Mouse (Mus musculus): ENCODE results near the gene Kpna7. TPM values are rescaled to one million over a fixed set of nuclear protein-coding genes. Genes with fewer than 3 reads are reported as not detected.
"Not testable (repeated sequence)": the region's sequence is repeated elsewhere in the genome, so short reads cannot be mapped to it uniquely, and the experiment has no call there.

The Kpna7 gene
- polyA plus RNA-seq (2012; rRNA removed) = not detected in 2 replicates
- polyA plus RNA-seq (2014; fragmentation: Nextera tagmentation; extraction: Ambion mirVana) = not detected in 2 replicates

DNA sequence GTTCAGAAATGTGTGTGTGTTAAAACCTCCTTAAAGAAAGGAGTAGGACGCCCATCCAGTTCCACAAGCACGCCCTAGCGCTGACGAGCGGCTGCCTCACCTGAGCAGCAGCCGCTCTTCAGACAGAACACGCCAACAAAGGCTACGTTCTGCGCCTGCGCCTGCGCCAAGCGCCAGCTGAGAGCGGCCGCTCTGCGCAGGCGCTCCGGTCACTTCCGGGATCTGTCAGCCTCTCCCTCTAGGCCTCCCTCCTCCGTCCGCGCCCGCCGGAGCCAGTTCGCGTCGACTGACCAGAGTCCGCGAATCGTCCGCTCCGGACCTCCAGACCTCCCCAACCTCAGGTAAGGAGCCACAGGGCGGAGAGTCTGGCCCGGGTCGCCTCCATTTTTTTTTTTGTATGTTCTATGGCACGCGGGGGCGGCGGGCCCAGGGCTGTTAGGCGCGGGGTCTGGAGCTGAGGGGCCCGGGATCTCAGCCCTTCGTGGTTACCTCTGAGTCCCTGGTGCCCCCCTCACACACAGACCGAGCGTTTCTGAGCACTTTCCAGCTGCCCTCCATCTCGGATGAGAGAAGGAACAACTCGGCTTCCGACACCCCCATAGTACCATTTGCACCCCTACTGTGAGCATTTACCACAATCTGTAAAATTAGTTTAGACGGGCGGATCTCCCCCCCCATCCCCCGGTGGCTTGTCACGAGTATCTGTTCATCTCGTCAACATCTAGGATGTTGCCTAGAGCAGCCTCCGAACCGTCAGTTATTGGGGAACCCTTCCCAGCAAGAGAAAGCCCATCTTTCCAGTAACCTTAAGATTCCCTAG lies at the start of gene Kpna7, which contains the start of gene Arpc1a:
Gene Kpna7, minus strand, starts transcription at position 399 of the 820 bp plus-strand sequence.
Gene Arpc1a, plus strand, starts transcription at position 199 of the 820 bp plus-strand sequence.
- Histone ChIP-seq H3K27ac (replicated peaks; ENCODE audit: low read depth, low read length) (peak within 1 kb of the TSS; percentile 77; the same call in 1 of the 2 replicates), H3K4me3 (replicated peaks; ENCODE audit: low read length) (peak within 1 kb of the TSS; percentile 93), H3K4me1 (ENCODE audit: control insufficient read depth, insufficient read depth, low read length) (peaks cover 7% of the 10 kb centered on the region), H3K36me3 (ENCODE audit: control insufficient read depth, insufficient read depth, low read length) (0 out of 2 replicates have a peak, but pooled peaks cover 11% of the 10 kb centered on the region), H3K9ac (ENCODE audit: low read depth, low read length, severe bottlenecking) (peak within 1 kb of the TSS; percentile 88), H3K4me2 (replicated peaks; ENCODE audit: low read depth, low read length, severe bottlenecking) (peak within 1 kb of the TSS; percentile 75), H3K27me3 (ENCODE audit: control insufficient read depth, insufficient read depth, low read length) (no peaks in the 10 kb centered on the region), H3K9me3 (ENCODE audit: control insufficient read depth, low read length) (no peaks in the 10 kb centered on the region)
- ATAC-seq (ENCODE audit: low FRiP score, low read depth) (peak; percentile 96), DNase-seq (ENCODE audit: low spot score) (peak; percentile 96)
- WGBS = under 1% methylated on average over 53 of the region's 54 CpGs
- peak; percentile 90; the same call in 1 of the 2 replicates for TF ChIP-seq POLR2A (IDR thresholded peaks at IDR 0.05; ENCODE audit: borderline replicate concordance, extremely low read depth, insufficient read depth, insufficient read length)

DNA sequence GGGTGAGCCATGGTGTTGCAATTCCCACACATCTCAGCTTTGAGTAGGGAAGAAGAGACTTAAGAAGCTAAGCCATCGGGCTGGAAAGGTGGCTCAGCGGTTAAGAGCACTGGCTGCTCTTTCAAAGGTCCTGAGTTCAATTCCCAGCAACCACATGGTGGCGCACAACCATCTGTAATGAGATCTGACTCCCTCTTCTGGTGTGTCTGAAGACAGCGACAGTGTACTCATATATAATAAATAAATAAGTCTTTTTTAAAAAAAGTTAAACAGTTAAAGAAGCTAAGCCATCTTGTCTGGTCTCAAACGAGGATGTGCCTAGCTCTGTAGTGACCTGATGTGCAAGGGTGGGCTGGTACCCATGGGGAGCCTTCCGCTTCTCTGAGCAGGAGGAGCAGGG lies 49.4 kb upstream of the Kpna7 start:
- not testable (repeated sequence) for H3K27ac ChIP-seq (replicated peaks; ENCODE audit: low read depth, low read length); H3K27me3 ChIP-seq (ENCODE audit: control insufficient read depth, insufficient read depth, low read length); ATAC-seq (ENCODE audit: low FRiP score, low read depth); H3K9ac ChIP-seq (ENCODE audit: low read depth, low read length, severe bottlenecking); DNase-seq (ENCODE audit: low spot score); H3K4me3 ChIP-seq (replicated peaks; ENCODE audit: low read length); H3K4me2 ChIP-seq (replicated peaks; ENCODE audit: low read depth, low read length, severe bottlenecking); H3K9me3 ChIP-seq (ENCODE audit: control insufficient read depth, low read length); H3K4me1 ChIP-seq (ENCODE audit: control insufficient read depth, insufficient read depth, low read length)
- WGBS = 90% methylated on average over 6 of the region's 6 CpGs
- peaks cover 85% of the 10 kb centered on the region for H3K36me3 ChIP-seq (ENCODE audit: control insufficient read depth, insufficient read depth, low read length)

DNA sequence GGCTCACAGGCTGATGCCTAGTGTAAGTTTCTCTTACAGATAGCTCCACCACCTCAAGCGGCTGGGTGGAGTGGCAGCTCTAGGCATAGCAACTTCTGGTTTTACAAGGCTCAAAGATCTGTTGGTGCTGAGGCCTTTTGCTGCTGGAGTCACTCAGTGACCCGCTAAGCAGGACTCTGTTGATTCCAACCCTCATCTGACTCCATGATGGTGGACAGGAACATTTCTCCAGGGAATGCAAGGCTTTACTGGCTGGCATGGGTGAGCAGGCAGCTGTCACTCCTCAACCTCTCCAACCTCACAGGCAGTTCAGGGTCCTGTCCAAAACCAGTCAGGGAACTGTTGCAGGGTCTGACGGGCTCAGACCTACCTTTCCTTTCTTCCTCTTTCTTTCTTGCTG lies 47.2 kb upstream of the Kpna7 start:
- Histone ChIP-seq H3K4me3 (replicated peaks; ENCODE audit: low read length) (no peak overlapping the region), H3K9me3 (ENCODE audit: control insufficient read depth, low read length) (no peaks in the 10 kb centered on the region), H3K27ac (replicated peaks; ENCODE audit: low read depth, low read length) (no peak overlapping the region), H3K9ac (ENCODE audit: low read depth, low read length, severe bottlenecking) (no peak overlapping the region), H3K27me3 (ENCODE audit: control insufficient read depth, insufficient read depth, low read length) (no peaks in the 10 kb centered on the region), H3K4me1 (ENCODE audit: control insufficient read depth, insufficient read depth, low read length) (no peaks in the 10 kb centered on the region), H3K4me2 (replicated peaks; ENCODE audit: low read depth, low read length, severe bottlenecking) (no peak overlapping the region), H3K36me3 (ENCODE audit: control insufficient read depth, insufficient read depth, low read length) (peaks cover 95% of the 10 kb centered on the region)
- 86% methylated on average over 3 of the region's 3 CpGs for WGBS
- DNase-seq (ENCODE audit: low spot score) (no peak), ATAC-seq (ENCODE audit: low FRiP score, low read depth) (no peak)
- TF ChIP-seq POLR2A (IDR thresholded peaks at IDR 0.05; ENCODE audit: borderline replicate concordance, extremely low read depth, insufficient read depth, insufficient read length) = no peak

DNA sequence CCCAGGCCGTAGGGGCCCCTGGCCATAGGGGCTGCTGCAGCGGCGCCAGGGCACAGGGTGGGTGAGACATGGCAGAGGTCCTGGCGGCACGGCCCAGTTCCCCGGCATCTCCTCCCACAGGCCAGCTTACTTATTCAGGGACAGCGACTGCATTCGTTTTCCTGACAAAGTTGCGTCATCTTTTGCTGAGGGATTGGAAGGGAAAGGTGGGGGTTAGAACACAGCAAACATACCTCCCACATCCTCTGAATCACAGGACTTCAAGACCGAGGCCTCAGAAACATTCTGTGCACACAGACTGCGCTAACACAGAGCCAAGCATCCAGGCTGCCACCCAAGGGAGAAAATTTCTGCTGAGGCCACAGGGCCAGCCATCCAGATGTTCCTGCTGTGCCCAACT lies 46.4 kb upstream of the Kpna7 start:
- Histone ChIP-seq H3K9ac (ENCODE audit: low read depth, low read length, severe bottlenecking) (no peak overlapping the region), H3K9me3 (ENCODE audit: control insufficient read depth, low read length) (no peaks in the 10 kb centered on the region), H3K27me3 (ENCODE audit: control insufficient read depth, insufficient read depth, low read length) (no peaks in the 10 kb centered on the region), H3K27ac (replicated peaks; ENCODE audit: low read depth, low read length) (no peak overlapping the region), H3K4me3 (replicated peaks; ENCODE audit: low read length) (no peak overlapping the region), H3K36me3 (ENCODE audit: control insufficient read depth, insufficient read depth, low read length) (peaks cover 97% of the 10 kb centered on the region), H3K4me2 (replicated peaks; ENCODE audit: low read depth, low read length, severe bottlenecking) (no peak overlapping the region), H3K4me1 (ENCODE audit: control insufficient read depth, insufficient read depth, low read length) (no peaks in the 10 kb centered on the region)
- ATAC-seq (ENCODE audit: low FRiP score, low read depth) (no peak), DNase-seq (ENCODE audit: low spot score) (no peak)
- TF ChIP-seq POLR2A (IDR thresholded peaks at IDR 0.05; ENCODE audit: borderline replicate concordance, extremely low read depth, insufficient read depth, insufficient read length) = no peak
- 87% methylated on average over 11 of the region's 11 CpGs for WGBS

DNA sequence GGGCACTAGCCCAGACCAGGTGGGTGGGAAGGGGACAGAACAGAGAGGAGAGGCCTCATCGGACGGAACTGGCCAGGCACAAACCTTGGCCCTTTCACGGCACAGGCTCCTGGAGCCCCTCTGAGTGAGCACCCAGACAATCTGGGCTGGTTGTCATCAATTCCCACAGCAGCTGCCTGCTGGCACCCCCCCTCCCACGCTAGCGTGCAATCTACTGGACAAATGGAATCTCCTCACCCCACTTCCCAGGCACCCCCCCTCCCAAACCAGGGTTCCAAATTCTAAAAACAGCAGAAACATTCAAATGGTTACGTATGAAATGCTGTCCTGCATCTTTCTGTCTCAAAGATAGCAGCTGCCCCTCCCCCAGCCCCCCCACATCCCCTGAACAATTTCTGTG lies 45.9 kb upstream of the Kpna7 start:
- H3K9me3 ChIP-seq (ENCODE audit: control insufficient read depth, low read length); ATAC-seq (ENCODE audit: low FRiP score, low read depth); H3K27ac ChIP-seq (replicated peaks; ENCODE audit: low read depth, low read length); H3K9ac ChIP-seq (ENCODE audit: low read depth, low read length, severe bottlenecking); H3K4me1 ChIP-seq (ENCODE audit: control insufficient read depth, insufficient read depth, low read length); H3K4me3 ChIP-seq (replicated peaks; ENCODE audit: low read length); DNase-seq (ENCODE audit: low spot score); H3K4me2 ChIP-seq (replicated peaks; ENCODE audit: low read depth, low read length, severe bottlenecking); H3K27me3 ChIP-seq (ENCODE audit: control insufficient read depth, insufficient read depth, low read length): not testable (repeated sequence)
- WGBS = 90% methylated on average over 4 of the region's 6 CpGs
- H3K36me3 ChIP-seq (ENCODE audit: control insufficient read depth, insufficient read depth, low read length) = peaks cover 97% of the 10 kb centered on the region

All from limb, embryonic 14.5 days (tissue).